Mouse (Mus musculus) left cerebral cortex, adult 2 months (tissue): ENCODE measurements around the gene Kiss1r. TPM values are rescaled to one million over a fixed set of nuclear protein-coding genes. Genes with fewer than 3 reads are reported as not detected.

ENCODE experiments used
- DNase-seq, 2 experiments: peaks; one replicate each; pipeline ENCODE4 v3.0.0; 2021 to 2022; ENCODE audit warnings: low spot score in 2 of 2, mixed read lengths in 1 of 2; ENCODE audit errors: extremely low spot score in 1 of 2
- H3K27ac ChIP-seq: fragments of 200-600 bp; 2 replicates; pipeline ENCODE4 v1.8.1; 2022
- H3K4me3 ChIP-seq: fragments of 200-600 bp; 2 replicates; pipeline ENCODE4 v1.8.1; 2022
- CTCF ChIP-seq: fragments of 200-600 bp; IDR thresholded peaks from 2 replicates; pipeline ENCODE4 v1.8.1; 2022; ENCODE audit warnings: antibody characterized with exemption, mild to moderate bottlenecking, moderate library complexity
- intact Hi-C: fragments of 180-260 bp; cut with DNase I; formaldehyde crosslinking; loops from one replicate; pipeline ENCODE4 v1.15.1; 2025
- total RNA-seq, 2 experiments: library from RNA; stranded (reverse); gene quantifications; 2 replicates each; pipeline ENCODE4 v1.2.3; 2021

Gene Kiss1r
- total RNA-seq, 2 experiments from 2014 or later: 6.6 to 9.1 TPM

GRCm38 (mm10) chr10:79900951-79901410, 15.8 kb upstream of the Kiss1r start:
- intact Hi-C loops: no loop called here

GRCm38 (mm10) chr10:79906712-79907111, 10.1 kb upstream of the Kiss1r start:
- Histone ChIP-seq H3K27ac (no peak overlapping the region), H3K4me3 (no peak overlapping the region)
- no peak for DNase-seq
- no peak for TF ChIP-seq CTCF
- intact Hi-C loops: no loop called here

More at GRCm38 (mm10) chr10:79900951-79901410, 15.8 kb upstream of the Kiss1r start:
- Histone ChIP-seq H3K27ac (peak overlapping the region; percentile 85), H3K4me3 (no peak overlapping the region)
- DNase-seq: peak; percentile 76 to 81
- TF ChIP-seq CTCF: peak; percentile 45

- intact Hi-C loops: no loop called here
- TF ChIP-seq CTCF: no peak
- Histone ChIP-seq H3K4me3 (no peak overlapping the region), H3K27ac (no peak overlapping the region)
- no peak for DNase-seq
Measured at GRCm38 (mm10) chr10:79907415-79907814, 9.4 kb upstream of the Kiss1r start.

- Histone ChIP-seq H3K4me3 (peak within 1 kb of the TSS; percentile 72), H3K27ac (peak within 1 kb of the TSS; percentile 99)
- DNase-seq: peak; percentile 90 to 92
- no peak for TF ChIP-seq CTCF
- intact Hi-C loops: no loop called here
Measured at GRCm38 (mm10) chr10:79908167-79909091, 8.3 kb upstream of the Kiss1r start, which contains the start of gene Med16. Gene Med16 (minus strand): TSS chr10:79908923.

GRCm38 (mm10) chr10:79909092-79909922, 7.5 kb upstream of the Kiss1r start:
- no peak for DNase-seq
- no peak for TF ChIP-seq CTCF
- peak overlapping the region; percentile 72 for H3K4me3 ChIP-seq
- peak overlapping the region; percentile 99 for H3K27ac ChIP-seq
- intact Hi-C loops: no loop called here

GRCm38 (mm10) chr10:79910556-79910955, 6.2 kb upstream of the Kiss1r start, which contains the start of gene Gm26602:
Gene Gm26602 (plus strand): TSS chr10:79910856.
- no peak for TF ChIP-seq CTCF
- intact Hi-C loops: no loop called here

GRCm38 (mm10) chr10:79912412-79912811, 4.4 kb upstream of the Kiss1r start:
- intact Hi-C loops: no loop called here
- no peak for TF ChIP-seq CTCF
- H3K4me3 ChIP-seq: no peak overlapping the region
- no peak for DNase-seq
- H3K27ac ChIP-seq: no peak overlapping the region

More at GRCm38 (mm10) chr10:79910556-79910955, 6.2 kb upstream of the Kiss1r start, which contains the start of gene Gm26602:
- no peak for DNase-seq
- H3K27ac ChIP-seq: peak within 1 kb of the TSS; percentile 99
- no peak within 1 kb of the TSS for H3K4me3 ChIP-seq

- TF ChIP-seq CTCF: no peak
- no peak overlapping the region for H3K27ac ChIP-seq
- intact Hi-C loops: no loop called here
- DNase-seq: no peak
- H3K4me3 ChIP-seq: no peak overlapping the region
Measured at GRCm38 (mm10) chr10:79914131-79914947, 2.4 kb upstream of the Kiss1r start.

- TF ChIP-seq CTCF: no peak
- intact Hi-C loops: no loop called here
Measured at GRCm38 (mm10) chr10:79914948-79915596, 1.7 kb upstream of the Kiss1r start.

GRCm38 (mm10) chr10:79916081-79916480, 690 bp upstream of the Kiss1r start:
- DNase-seq: no peak
- H3K4me3 ChIP-seq: peak overlapping the region; percentile 61
- TF ChIP-seq CTCF: no peak
- peak overlapping the region; percentile 96 for H3K27ac ChIP-seq
- intact Hi-C loops: no loop called here

More at GRCm38 (mm10) chr10:79914948-79915596, 1.7 kb upstream of the Kiss1r start:
- DNase-seq: no peak
- H3K4me3 ChIP-seq: peak overlapping the region; percentile 61
- no peak overlapping the region for H3K27ac ChIP-seq
